Mouse (Mus musculus) bone marrow macrophage, adult 2 months (primary cell): Measurements from ENCODE around the gene Gm49425.

ENCODE experiments used
- CTCF ChIP-seq: IDR thresholded peaks from 2 replicates; pipeline ENCODE4 v1.5.1; 2012; ENCODE audit warnings: low read depth, mild to moderate bottlenecking, low read length, moderate library complexity
- POLR2A ChIP-seq: IDR thresholded peaks from 2 replicates; pipeline ENCODE4 v1.6.1; 2012; ENCODE audit warnings: mild to moderate bottlenecking, low read depth, low read length, borderline replicate concordance

DNA sequence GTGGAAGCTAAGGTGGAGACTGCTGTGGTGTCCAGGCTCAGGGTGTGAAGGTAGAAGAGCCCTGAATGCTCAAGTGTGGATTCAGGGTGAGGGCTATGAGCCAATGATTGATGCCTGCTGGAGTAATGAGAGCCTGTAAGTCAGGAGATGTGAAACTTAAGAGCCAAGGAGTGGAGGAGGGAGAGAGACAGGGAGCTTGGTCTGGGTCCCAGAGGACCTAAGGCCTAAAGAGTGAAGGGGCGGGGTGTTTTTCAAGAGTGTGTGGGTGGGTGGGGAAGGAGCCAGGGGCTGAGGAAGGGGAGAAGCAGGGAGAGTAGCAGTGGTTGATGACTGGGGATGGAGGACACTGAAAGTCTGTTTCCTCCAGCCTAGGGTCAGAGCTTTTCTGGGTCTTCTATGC lies 33.4 kb downstream of the Gm49425 start:
- no peak for TF ChIP-seq CTCF
- no peak for TF ChIP-seq POLR2A
